Mouse (Mus musculus): ENCODE measurements at regions not wholly inside any gene's neighbourhood (a gene's known extent, or its start where the extent isn't known, plus 50 kb on each side); places are given as distances from the start of the nearest gene placed in this dataset.

DNA sequence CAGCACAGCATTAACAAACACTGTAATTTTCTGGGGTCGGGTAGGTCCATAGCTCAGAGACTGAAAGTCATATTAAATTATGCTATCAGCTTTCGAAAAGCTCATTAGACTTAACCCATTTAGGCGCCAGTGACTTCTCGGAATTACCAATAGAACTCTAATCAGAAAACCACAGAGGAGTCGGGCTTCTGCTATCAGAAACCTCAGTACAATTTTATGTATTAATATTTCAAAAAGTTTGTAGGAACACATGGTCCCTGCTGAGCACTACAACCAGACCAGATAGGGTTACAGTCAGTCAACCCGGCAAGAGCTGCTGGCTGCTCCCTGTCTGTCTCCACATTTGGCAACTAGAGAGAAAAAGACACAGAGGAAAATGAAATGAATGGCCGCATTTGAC lies 647.3 kb upstream of the Pabpc4l start:
- Histone ChIP-seq H3K4me1 (replicated peaks) (no peaks in the 10 kb centered on the region), H3K27ac (replicated peaks) (no peak overlapping the region), H3K4me2 (no peak overlapping the region), H3K9me3 (no peaks in the 10 kb centered on the region), H3K36me3 (no peaks in the 10 kb centered on the region), H3K27me3 (no peaks in the 10 kb centered on the region; the same call in 1 of the 2 replicates), H3K9ac (no peak overlapping the region), H3K4me3 (no peak overlapping the region)
- ATAC-seq (ENCODE audit: low read depth): no peak
- WGBS: 84% methylated on average over 7 of the region's 7 CpGs

DNA sequence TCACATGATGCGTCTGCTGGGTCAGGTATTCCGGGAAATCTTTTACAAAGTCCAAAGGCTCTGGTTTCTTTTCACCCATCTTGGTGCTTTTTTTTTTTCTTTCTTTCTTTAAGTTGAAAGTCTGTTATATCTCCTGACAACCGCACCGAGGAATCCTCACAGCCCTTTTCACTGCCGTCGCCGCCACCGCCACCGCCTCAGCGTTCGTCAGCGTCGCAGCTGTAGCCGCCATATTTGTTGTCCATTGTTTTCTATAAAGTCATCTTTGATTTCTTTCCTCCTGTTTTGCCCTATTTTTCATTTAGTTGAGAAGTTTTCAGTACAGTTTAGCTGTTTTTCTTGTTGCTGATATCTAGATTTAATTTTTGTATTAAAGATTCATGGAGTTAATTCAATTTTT lies 603.5 kb upstream of the Pabpc4l start:
- Histone ChIP-seq H3K4me2 (no peak overlapping the region), H3K27ac (replicated peaks) (no peak overlapping the region), H3K4me3 (no peak overlapping the region), H3K4me1 (replicated peaks) (no peaks in the 10 kb centered on the region), H3K9me3 (no peaks in the 10 kb centered on the region), H3K36me3 (no peaks in the 10 kb centered on the region), H3K9ac (no peak overlapping the region), H3K27me3 (no peaks in the 10 kb centered on the region)
- WGBS: 98% methylated on average over 14 of the region's 14 CpGs
- ATAC-seq (ENCODE audit: low read depth): no peak

DNA sequence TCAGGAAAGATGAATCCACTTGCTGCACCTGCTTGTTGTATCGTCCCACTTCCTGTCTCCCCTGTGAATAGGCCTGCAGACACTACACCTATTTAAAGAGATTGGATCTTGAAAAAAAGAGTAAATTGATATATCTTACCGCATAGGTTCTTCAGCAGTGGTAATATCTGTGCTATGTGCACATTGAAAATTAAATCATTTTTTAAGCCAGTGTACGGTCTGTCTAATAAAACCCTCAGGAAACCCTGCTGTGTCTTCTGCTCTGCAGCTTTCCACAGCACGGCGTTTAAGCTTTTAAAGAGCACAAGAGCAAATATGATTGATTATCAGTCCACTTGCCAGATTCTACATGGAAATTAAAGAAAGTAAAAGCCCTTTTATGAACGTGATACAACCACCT lies 577.7 kb upstream of the Pabpc4l start:
- no peaks in the 10 kb centered on the region for H3K9me3 ChIP-seq
- H3K36me3 ChIP-seq: no peaks in the 10 kb centered on the region
- H3K27me3 ChIP-seq: no peaks in the 10 kb centered on the region
- no peaks in the 10 kb centered on the region for H3K4me1 ChIP-seq (replicated peaks)
- no peak overlapping the region for H3K4me2 ChIP-seq
- no peak overlapping the region for H3K4me3 ChIP-seq
- H3K9ac ChIP-seq: no peak overlapping the region
- WGBS: 66% methylated on average over 6 of the region's 6 CpGs
- ATAC-seq (ENCODE audit: low read depth): no peak
- no peak overlapping the region for H3K27ac ChIP-seq (replicated peaks)

DNA sequence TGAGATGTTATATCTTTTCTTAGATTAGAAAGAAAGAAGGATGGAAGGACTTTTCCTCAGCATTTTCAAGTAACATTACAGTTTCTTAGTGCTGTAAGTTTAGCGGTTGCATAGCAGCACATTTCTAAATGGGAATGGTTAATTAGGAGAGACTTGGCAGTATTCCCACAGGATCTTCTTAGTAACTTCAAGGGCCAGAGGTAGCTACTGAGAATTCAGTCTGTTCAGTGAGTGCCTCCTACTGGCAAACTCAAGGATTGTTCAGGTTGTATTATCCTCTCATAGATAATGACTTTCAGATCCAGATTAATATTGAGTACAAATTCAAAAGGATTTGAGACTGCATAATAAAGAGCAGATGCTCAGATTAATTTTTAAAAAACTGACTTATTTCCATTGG lies 571.3 kb upstream of the Pabpc4l start:
- 52% methylated on average over 1 of the region's 1 CpGs for whole genome bisulfite sequencing
- Histone ChIP-seq H3K36me3 (no peaks in the 10 kb centered on the region), H3K27me3 (no peaks in the 10 kb centered on the region), H3K9me3 (peaks cover 7% of the 10 kb centered on the region; the same call in 1 of the 2 replicates), H3K4me3 (no peak overlapping the region), H3K4me1 (replicated peaks) (no peaks in the 10 kb centered on the region), H3K4me2 (no peak overlapping the region), H3K9ac (no peak overlapping the region), H3K27ac (replicated peaks) (no peak overlapping the region)
- ATAC-seq (ENCODE audit: low read depth): no peak

DNA sequence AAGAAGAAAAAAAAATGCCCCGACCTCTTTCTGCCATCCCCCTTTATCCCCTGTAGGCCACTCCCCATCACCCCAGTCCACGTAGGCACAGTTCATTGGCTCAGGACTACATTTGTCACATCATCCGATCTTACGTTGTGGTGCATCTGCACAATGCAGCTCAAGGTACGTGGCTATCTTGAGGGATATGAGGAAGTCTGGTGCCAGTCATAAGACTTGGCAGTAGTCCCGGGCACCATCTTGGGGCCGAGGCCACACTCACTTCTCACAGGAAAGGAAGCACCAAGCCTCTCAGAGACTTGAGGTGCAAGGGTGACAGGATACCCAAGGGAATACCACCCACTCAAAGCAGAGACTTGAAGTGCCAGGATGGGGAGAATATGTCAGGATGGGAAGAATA lies 570.5 kb upstream of the Pabpc4l start:
- 92% methylated on average over 7 of the region's 7 CpGs for WGBS
- Histone ChIP-seq H3K4me2 (no peak overlapping the region), H3K4me3 (no peak overlapping the region), H3K4me1 (replicated peaks) (no peaks in the 10 kb centered on the region), H3K9ac (no peak overlapping the region), H3K27ac (replicated peaks) (no peak overlapping the region), H3K27me3 (no peaks in the 10 kb centered on the region), H3K9me3 (peaks cover 7% of the 10 kb centered on the region; the same call in 1 of the 2 replicates), H3K36me3 (no peaks in the 10 kb centered on the region)
- ATAC-seq (ENCODE audit: low read depth): no peak

DNA sequence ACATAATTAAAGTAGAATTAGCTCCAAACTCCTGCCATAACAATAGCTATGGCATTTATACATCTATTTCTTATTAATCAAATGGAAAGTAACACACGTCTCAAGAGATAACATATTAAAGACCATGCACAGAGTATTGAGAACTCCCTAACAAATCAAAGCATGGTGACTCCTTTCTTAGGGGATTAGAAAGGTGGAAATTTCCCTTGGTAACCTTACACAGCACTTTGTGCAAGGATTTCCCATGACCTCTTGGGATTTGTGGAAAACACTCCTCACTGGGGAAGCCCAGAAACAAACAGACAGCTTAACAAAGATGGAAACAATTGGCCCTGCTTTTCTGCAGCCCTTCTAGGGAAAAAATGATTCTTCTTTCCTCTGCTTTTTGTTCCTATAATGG lies 562.4 kb upstream of the Pabpc4l start:
- Histone ChIP-seq H3K27me3 (no peaks in the 10 kb centered on the region), H3K4me2 (no peak overlapping the region), H3K9ac (no peak overlapping the region), H3K27ac (replicated peaks) (0 out of 2 replicates have a peak overlapping the region, but pooled peaks have one; percentile 9), H3K9me3 (no peaks in the 10 kb centered on the region), H3K36me3 (no peaks in the 10 kb centered on the region), H3K4me1 (replicated peaks) (peaks cover 7% of the 10 kb centered on the region; the same call in 1 of the 2 replicates), H3K4me3 (no peak overlapping the region)
- no peak for ATAC-seq (ENCODE audit: low read depth)
- WGBS: 59% methylated on average over 1 of the region's 1 CpGs

DNA sequence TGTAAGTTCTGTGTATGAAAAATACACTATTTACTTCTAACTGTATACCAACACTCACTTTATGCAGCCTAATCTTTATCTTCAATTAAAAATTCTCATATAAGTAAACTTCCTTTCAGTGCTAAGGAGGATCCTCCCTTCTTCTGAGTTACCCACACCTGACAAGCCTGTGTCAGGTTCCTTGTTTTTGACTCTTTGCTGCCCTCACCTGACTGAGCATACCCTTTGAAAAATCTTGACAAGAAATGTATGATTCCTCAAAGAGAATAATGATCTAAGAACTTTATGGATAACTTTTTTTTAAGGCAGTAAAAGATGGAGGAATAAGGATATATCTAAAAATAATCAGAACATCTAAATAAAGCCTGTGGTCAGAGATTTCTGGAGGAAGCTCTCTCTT lies 550.9 kb upstream of the Pabpc4l start:
- no peak overlapping the region for H3K9ac ChIP-seq
- no peak overlapping the region for H3K4me3 ChIP-seq
- H3K9me3 ChIP-seq: no peaks in the 10 kb centered on the region
- H3K4me1 ChIP-seq (replicated peaks): no peaks in the 10 kb centered on the region
- H3K27ac ChIP-seq (replicated peaks): no peak overlapping the region
- H3K27me3 ChIP-seq: no peaks in the 10 kb centered on the region
- no peak overlapping the region for H3K4me2 ChIP-seq
- no peaks in the 10 kb centered on the region for H3K36me3 ChIP-seq
- no peak for ATAC-seq (ENCODE audit: low read depth)

DNA sequence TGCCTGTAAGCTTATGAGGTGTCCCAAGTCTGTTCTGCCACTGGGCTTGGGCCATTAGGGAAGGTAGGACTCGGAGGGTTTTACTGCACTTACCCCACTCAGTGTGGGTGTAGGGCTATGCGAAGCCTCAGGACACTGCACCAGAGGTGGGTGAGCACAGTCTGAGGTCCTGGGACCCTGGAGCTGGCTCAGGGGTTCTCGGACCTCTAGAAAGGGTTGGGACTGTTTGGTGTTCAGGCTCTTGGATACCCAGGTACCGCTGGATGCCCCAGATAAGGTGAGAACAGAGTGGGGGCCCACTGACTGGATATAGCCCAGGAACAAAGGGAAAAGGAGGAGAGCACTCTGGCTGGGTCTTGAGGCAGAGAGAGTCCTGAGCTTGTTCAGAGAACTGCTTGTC lies 522.7 kb upstream of the Pabpc4l start:
- no peaks in the 10 kb centered on the region for H3K9me3 ChIP-seq
- H3K4me1 ChIP-seq (replicated peaks): no peaks in the 10 kb centered on the region
- H3K9ac ChIP-seq: no peak overlapping the region
- no peaks in the 10 kb centered on the region for H3K27me3 ChIP-seq
- WGBS: 93% methylated on average over 4 of the region's 4 CpGs
- ATAC-seq (ENCODE audit: low read depth): no peak
- no peaks in the 10 kb centered on the region for H3K36me3 ChIP-seq
- no peak overlapping the region for H3K27ac ChIP-seq (replicated peaks)
- H3K4me2 ChIP-seq: no peak overlapping the region
- no peak overlapping the region for H3K4me3 ChIP-seq

DNA sequence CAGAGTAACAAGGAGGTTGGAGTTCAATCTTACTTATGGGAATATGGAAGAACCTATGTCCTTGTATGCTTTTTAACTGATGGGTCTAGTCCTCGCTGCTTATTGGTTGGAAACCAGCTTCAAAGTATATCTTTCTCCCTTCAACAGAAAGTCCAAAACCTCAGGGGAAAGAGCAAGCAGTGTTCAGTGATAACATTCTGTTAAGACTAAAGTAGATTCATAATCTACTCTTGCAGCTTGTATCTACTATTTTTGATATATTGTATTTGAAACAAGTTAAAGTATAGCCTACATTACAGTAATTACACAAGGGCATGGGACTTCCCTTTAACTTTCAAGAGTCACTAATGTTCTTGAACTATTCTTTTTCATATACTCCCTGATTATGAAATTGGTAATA lies 522.0 kb upstream of the Pabpc4l start:
- Histone ChIP-seq H3K4me2 (no peak overlapping the region), H3K4me3 (no peak overlapping the region), H3K4me1 (replicated peaks) (no peaks in the 10 kb centered on the region), H3K9me3 (no peaks in the 10 kb centered on the region), H3K36me3 (no peaks in the 10 kb centered on the region), H3K27ac (replicated peaks) (no peak overlapping the region), H3K27me3 (no peaks in the 10 kb centered on the region), H3K9ac (no peak overlapping the region)
- ATAC-seq (ENCODE audit: low read depth): no peak
- 88% methylated on average over 1 of the region's 1 CpGs for WGBS

DNA sequence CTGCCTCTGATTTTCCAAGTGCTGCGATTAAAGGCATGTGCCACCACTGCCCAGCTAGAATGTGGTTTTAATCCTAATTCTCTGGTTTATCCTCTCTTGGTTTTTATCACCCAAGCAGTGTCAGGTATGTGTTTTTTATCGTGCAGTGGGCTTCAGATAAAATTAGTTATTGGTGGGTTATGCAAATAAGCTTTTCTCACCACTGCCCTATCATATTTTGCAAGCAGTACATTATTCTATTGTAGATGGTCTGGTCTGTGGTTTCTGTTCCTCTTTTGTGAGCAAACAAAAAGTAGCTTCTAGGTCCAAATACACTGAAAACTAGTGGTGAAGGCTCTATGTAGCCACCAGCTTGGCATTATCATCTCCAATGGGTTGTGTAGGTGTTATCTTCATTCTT lies 503.4 kb upstream of the Pabpc4l start:
- H3K27me3 ChIP-seq: no peaks in the 10 kb centered on the region
- H3K4me3 ChIP-seq: no peak overlapping the region
- no peaks in the 10 kb centered on the region for H3K4me1 ChIP-seq (replicated peaks)
- WGBS: 83% methylated on average over 2 of the region's 2 CpGs
- no peak overlapping the region for H3K27ac ChIP-seq (replicated peaks)
- H3K4me2 ChIP-seq: no peak overlapping the region
- H3K9me3 ChIP-seq: no peaks in the 10 kb centered on the region
- no peak for ATAC-seq (ENCODE audit: low read depth)
- no peak overlapping the region for H3K9ac ChIP-seq
- H3K36me3 ChIP-seq: no peaks in the 10 kb centered on the region

DNA sequence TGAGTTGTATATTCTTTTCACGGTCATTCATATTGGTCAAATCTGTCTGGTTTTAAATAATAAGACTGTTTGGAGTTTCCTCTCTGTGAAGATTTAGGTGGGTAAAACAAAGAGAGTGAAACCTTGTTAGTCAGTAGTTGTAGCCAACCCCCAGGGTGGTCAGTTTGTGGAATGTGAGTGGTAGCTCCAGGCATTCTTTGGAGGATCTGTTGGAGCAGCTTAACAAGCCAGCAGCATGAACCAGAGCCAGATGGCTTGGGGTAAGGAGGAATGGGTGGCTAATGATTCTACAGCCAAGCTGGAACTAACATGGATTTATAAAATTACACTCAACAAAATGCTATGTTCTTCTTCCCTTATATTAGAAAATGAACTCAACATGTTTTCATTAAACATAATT lies 489.7 kb upstream of the Pabpc4l start:
- H3K4me2 ChIP-seq: no peak overlapping the region
- no peaks in the 10 kb centered on the region for H3K4me1 ChIP-seq (replicated peaks)
- no peaks in the 10 kb centered on the region for H3K36me3 ChIP-seq
- H3K9me3 ChIP-seq: no peaks in the 10 kb centered on the region
- no peak overlapping the region for H3K27ac ChIP-seq (replicated peaks)
- H3K9ac ChIP-seq: no peak overlapping the region
- WGBS: 91% methylated on average over 1 of the region's 1 CpGs
- ATAC-seq (ENCODE audit: low read depth): no peak
- no peak overlapping the region for H3K4me3 ChIP-seq
- H3K27me3 ChIP-seq: no peaks in the 10 kb centered on the region

DNA sequence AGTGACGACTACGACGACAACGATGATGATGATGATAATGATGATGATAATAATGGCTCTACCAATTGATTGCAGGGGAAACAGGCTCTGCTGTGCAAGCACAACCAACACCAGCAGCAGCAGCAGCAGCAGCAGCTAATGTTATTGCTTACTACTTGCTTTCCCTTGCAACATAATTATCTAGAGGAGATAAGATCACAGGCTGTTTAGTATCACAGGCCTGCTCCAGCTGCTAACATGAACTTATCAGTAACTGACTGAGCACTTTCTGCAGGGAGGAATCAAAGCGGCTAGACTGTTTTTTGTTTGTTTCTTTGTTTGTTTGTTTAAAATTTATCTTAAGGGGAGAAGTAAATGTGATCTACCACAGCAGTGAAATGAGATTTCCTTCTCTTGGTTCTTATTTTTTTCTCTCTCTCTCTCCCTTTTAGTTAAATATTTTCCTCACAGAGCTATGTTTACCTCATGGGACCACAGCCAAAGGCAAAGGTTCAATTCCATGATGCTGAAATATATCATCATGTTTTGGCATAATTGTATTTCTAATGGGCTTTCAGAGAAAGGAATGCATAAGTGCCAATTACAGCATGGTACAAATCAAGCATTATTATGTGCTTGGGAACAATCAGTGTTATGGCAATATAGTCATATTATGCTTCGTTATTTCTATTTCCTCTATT lies 443.2 kb upstream of the Pabpc4l start:
- no peaks in the 10 kb centered on the region for H3K9me3 ChIP-seq
- no peak overlapping the region for H3K9ac ChIP-seq
- H3K4me3 ChIP-seq: no peak overlapping the region
- no peaks in the 10 kb centered on the region for H3K27me3 ChIP-seq
- 61% methylated on average over 6 of the region's 6 CpGs for WGBS
- no peak overlapping the region for H3K4me2 ChIP-seq
- H3K4me1 ChIP-seq (replicated peaks): no peaks in the 10 kb centered on the region
- peak; percentile 67; the same call in 1 of the 2 replicates for ATAC-seq (ENCODE audit: low read depth)
- H3K27ac ChIP-seq (replicated peaks): peak overlapping the region; percentile 40; the same call in 1 of the 2 replicates
- no peaks in the 10 kb centered on the region for H3K36me3 ChIP-seq

DNA sequence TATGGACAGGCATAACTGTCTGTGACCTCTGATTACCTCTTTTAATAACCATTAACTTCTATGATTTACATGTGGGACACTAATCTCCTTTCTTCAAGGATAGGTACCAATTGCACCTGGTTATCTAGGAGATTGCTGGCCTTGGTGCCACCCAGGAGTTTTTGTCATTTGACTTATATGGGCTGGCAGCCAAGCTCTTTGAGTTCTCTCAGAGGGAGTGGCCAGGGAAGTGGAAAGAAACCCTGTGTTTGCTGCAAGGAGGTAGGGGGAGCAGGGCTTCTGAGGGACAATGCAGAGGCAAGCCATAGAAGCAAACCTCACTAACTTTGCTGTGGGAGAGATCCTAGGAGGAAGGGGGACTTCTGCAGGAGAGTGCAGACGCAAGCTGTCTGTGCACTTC lies 427.8 kb upstream of the Pabpc4l start:
- Histone ChIP-seq H3K9me3 (no peaks in the 10 kb centered on the region), H3K9ac (no peak overlapping the region), H3K4me2 (no peak overlapping the region), H3K4me3 (no peak overlapping the region), H3K27me3 (no peaks in the 10 kb centered on the region), H3K36me3 (no peaks in the 10 kb centered on the region), H3K4me1 (replicated peaks) (no peaks in the 10 kb centered on the region), H3K27ac (replicated peaks) (no peak overlapping the region)
- 97% methylated on average over 1 of the region's 1 CpGs for WGBS
- no peak for ATAC-seq (ENCODE audit: low read depth)

Measured in neural tube, embryonic 13.5 days (tissue).